Mouse (Mus musculus): ENCODE results near the gene Gab2.
A peak's percentile ranks its signal among the peaks of the same experiment; 100 is the strongest.

DNA sequence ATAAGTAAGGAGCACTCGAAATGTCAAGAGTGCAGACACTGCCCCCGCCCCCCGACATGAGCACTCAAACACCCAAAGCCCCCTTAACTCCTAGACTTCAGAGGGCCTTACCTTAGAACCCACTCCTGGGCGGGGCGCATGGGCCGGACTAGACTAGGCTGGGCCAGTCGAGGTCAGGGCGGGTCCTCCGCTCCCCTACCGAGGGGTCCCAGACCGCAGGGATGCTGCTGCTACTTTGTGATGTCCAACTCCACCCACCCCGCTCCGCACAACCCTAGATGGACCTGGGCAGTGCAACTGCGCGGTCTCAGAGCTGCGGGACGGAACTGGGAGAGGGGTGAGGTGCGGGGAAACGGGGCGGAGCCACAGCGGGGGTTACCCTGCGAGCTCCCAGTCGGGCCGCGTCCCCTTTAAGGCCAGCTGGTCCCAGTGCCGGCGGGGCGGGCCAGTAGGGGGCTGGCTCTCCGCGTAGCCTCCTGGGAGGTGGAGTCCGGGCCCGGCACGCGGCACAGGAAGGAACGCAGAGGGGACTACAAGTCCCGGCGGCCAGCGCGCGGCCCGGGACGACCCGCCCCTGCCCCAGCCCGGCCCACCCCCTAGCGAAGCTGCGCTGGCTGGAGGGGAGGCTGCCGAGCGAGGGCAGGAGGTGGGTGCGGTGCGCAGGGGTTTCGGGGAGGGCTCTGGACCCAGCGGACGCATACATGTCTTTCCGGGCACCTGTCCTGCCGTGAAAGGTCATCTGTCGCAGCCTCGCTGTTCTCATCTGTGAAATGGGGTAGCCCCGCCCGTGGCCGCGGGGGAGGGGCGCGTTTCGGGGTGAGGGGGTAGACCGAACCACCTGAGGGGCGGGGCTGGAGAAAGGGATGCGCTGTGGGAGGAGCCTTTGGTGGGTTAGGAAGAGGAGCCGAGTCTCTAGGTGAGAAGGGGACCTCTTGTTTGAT, 250.6 kb downstream of the Gab2 start, which contains the start of the genes Usp35 and Kctd21:
- TF ChIP-seq CTCF (IDR thresholded peaks at IDR 0.05; ENCODE audit: insufficient read depth, low read length) (no peak), POLR2A (IDR thresholded peaks at IDR 0.05; ENCODE audit: borderline replicate concordance, extremely low read depth, low read depth, low read length) (peak; percentile 69; the same call in 1 of the 2 replicates)
